Mouse (Mus musculus): ENCODE measurements around the gene Pcp4.

- TF ChIP-seq NRF1 (IDR thresholded peaks at IDR 0.05; ENCODE audit: low read depth, low read length) (no peak), ZKSCAN1 (IDR thresholded peaks at IDR 0.05; ENCODE audit: borderline replicate concordance, low read depth, low read length) (no peak), POLR2AphosphoS2 (IDR thresholded peaks at IDR 0.05; ENCODE audit: low read depth, low read length) (no peak), POLR2A (IDR thresholded peaks at IDR 0.05; ENCODE audit: low read depth, low read length) (no peak), RAD21 (IDR thresholded peaks at IDR 0.05; ENCODE audit: low read depth, low read length) (no peak), CHD1 (IDR thresholded peaks at IDR 0.05; ENCODE audit: low read depth, low read length) (no peak)
Measured at GRCm38 (mm10) chr16:96529896-96530568, 62.6 kb downstream of the Pcp4 start.
